Mouse (Mus musculus) cerebellum, postnatal 10 days (tissue): Measurements from ENCODE around the gene Rangrf.
"Not testable (repeated sequence)": the region's sequence is repeated elsewhere in the genome, so short reads cannot be mapped to it uniquely, and the experiment has no call there.

Experiments
- DNase-seq, 2 experiments: peaks; one replicate each; pipeline ENCODE4 v3.0.0; 2021; ENCODE audit warnings: mixed read lengths in 2 of 2

Rangrf gene

GRCm38 (mm10) chr11:68975085-68975484, at the start of gene Rangrf:
Gene Rangrf, minus strand, starts transcription at chr11:68975185.
- DNase-seq = no peak

GRCm38 (mm10) chr11:69020691-69021090, 45.7 kb upstream of the Rangrf start:
- no peak for DNase-seq

GRCm38 (mm10) chr11:69016755-69017154, 41.8 kb upstream of the Rangrf start:
- no peak for DNase-seq

GRCm38 (mm10) chr11:69015644-69016441, 40.9 kb upstream of the Rangrf start, which contains the start of gene Ctc1:
Gene Ctc1, plus strand, starts transcription at chr11:69015911.
- DNase-seq = peak; percentile 95 to 96

GRCm38 (mm10) chr11:69012071-69012601, 37.2 kb upstream of the Rangrf start:
- DNase-seq = peak; percentile 92 to 93

- not testable (repeated sequence) for DNase-seq
Observed at GRCm38 (mm10) chr11:69011445-69011844, 36.5 kb upstream of the Rangrf start.

- DNase-seq = no peak
Observed at GRCm38 (mm10) chr11:69010400-69011323, 35.7 kb upstream of the Rangrf start.

- no peak for DNase-seq
Observed at GRCm38 (mm10) chr11:69009508-69009907, 34.5 kb upstream of the Rangrf start.

- DNase-seq = peak; percentile 99 to 100
Observed at GRCm38 (mm10) chr11:69008182-69009121, 33.5 kb upstream of the Rangrf start, which contains the start of gene Pfas. Gene Pfas, minus strand, starts transcription at chr11:69008460.

- DNase-seq = not testable (repeated sequence)
Observed at GRCm38 (mm10) chr11:69006575-69006974, 31.6 kb upstream of the Rangrf start.

GRCm38 (mm10) chr11:69005193-69005592, 30.2 kb upstream of the Rangrf start:
- no peak for DNase-seq

GRCm38 (mm10) chr11:69003592-69003991, 28.6 kb upstream of the Rangrf start:
- DNase-seq = peak; percentile 41 to 56

- not testable (repeated sequence) for DNase-seq
Observed at GRCm38 (mm10) chr11:69002782-69003181, 27.8 kb upstream of the Rangrf start.

- DNase-seq = no peak
Observed at GRCm38 (mm10) chr11:68997080-68997479, 22.1 kb upstream of the Rangrf start.

- peak; percentile 33 to 52 for DNase-seq
Observed at GRCm38 (mm10) chr11:68994377-68994776, 19.4 kb upstream of the Rangrf start.

GRCm38 (mm10) chr11:68993122-68993521, 18.1 kb upstream of the Rangrf start:
- DNase-seq = peak; percentile 93 to 95

- peak; percentile 86 to 91 for DNase-seq
Observed at GRCm38 (mm10) chr11:68988341-68988740, 13.4 kb upstream of the Rangrf start.

- peak; percentile 75 to 79 for DNase-seq
Observed at GRCm38 (mm10) chr11:68987365-68987882, 12.4 kb upstream of the Rangrf start.

- DNase-seq = peak; percentile 91 to 92
Observed at GRCm38 (mm10) chr11:68982639-68983369, 7.8 kb upstream of the Rangrf start.

GRCm38 (mm10) chr11:68980919-68981318, 5.9 kb upstream of the Rangrf start:
- DNase-seq = no peak

- DNase-seq = no peak
Observed at GRCm38 (mm10) chr11:68979320-68979733, 4.3 kb upstream of the Rangrf start.
